Mouse (Mus musculus): ENCODE data around the gene Syn3.

The Syn3 gene

DNA sequence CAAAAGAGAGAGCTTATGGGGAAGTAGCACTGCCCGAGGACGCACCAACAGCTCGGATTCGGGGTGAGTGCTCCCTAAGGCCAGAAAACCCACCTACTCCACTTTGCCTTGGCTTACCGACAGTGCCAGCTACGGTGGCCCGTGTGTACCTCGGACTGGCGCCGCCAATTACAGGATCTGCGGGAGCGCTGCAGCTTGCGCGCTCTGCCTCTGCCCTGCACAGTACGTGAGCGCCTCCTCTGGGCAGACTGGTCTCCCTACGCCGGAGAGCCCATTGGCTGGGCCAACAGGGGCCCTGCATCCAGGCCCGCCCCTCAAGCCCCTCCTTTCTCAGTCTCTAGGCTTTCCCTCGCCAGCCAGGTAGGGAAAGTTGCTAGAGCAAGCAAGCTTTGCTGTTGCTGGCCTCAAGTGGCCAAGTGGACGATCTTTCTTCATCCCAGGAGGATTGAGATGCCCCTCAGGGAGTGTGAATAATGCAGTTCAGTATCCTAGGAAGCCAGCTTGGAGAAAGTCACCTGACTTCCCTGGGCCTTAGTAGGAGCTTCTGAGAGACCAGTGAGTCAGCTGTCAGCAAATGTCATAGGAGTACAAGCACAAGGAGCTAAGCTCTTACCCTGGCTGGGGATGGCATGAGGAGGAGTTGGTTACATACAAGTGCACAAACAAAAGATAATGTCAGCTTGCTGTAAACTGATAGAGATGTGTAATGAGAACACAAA is at the start of gene Syn3:
Syn3 (minus strand) TSS at position 224 of the 719 bp plus-strand sequence.
- peak; percentile 91 for DNase-seq (ENCODE audit: low spot score)

DNA sequence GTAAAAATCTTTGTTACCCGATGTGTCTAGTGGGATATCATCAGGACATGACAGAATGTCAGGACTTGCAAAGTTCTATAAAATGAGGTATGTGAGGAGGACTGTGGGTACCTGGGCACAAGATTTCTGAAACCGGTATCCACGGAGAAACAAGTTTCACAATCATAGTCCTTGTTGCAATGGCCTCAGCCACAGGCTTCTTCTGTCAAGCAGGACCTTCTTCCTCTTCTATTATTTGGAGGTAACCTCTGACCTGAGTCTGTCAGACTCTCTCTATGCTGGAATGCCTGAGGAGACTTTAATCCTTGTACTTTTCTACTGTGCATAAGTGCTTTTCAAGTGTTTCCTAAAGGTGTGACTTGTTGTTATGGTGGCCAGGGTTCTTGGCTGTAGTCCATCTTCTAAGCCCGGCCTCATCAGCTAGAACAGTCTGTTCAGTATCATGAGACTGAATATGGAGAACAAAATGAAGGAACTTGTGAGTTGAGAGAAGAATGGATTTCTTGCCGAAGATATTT is 27.7 kb upstream of the Syn3 start:
- peak; percentile 2 for DNase-seq (ENCODE audit: low spot score)

DNA sequence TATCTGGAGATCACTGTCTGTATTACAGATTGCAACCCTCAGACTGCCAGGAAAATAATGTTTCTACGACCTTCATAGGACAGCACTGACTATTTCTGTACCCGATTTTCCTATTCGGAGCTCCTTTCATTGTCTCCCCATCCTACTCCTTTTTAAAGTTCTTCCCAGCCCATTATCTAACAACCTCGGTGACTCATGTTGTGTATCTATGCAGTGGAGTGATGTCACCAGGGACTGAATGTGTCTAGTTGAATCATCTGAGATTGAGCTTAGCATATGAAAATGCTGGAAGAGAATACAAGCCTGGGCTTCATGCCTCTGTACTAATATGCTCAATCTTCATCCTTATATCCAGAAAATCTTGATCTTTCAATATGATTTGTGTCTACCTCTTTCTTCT is 15.1 kb upstream of the Syn3 start:
- no peak for DNase-seq (ENCODE audit: low spot score)

DNA sequence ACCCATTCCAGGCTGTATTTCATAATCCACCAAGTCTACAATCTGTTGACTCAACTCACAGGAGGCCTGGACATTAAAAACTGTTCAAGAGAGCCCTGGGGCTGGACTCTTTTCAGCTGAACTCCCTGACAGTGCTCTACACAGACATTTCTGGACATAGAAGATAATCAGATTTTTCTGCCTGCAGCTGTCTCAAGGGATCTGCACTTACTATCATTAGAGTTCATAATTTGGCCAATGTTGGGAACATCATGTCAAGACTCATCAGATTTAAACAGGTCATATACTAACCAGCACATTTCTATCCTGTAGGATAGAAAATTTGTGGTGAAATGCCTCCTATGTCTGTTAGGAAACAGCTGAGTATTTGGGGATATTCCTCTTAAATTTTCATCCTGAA is 12.2 kb upstream of the Syn3 start:
- no peak for DNase-seq (ENCODE audit: low spot score)

DNA sequence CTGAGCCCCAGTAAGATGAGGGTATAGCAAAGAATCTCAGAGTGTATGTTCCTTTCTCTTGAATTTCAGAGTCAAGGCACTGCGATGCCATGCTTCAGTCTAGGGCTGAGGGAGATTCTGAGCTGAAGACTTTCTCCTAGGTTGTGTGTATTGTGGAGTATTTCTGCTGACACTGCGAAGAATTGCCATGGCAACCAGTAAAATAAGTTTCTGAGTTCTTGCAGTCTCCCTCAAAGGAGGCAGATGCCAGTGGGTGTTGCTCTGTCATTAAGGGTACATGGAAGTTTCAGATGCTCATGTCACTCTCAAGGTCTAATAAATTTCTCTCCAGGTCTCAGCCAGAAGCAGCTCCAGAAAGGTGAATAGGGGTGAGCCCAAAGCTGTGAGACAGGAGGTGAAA is 3.4 kb upstream of the Syn3 start:
- no peak for DNase-seq (ENCODE audit: low spot score)

DNA sequence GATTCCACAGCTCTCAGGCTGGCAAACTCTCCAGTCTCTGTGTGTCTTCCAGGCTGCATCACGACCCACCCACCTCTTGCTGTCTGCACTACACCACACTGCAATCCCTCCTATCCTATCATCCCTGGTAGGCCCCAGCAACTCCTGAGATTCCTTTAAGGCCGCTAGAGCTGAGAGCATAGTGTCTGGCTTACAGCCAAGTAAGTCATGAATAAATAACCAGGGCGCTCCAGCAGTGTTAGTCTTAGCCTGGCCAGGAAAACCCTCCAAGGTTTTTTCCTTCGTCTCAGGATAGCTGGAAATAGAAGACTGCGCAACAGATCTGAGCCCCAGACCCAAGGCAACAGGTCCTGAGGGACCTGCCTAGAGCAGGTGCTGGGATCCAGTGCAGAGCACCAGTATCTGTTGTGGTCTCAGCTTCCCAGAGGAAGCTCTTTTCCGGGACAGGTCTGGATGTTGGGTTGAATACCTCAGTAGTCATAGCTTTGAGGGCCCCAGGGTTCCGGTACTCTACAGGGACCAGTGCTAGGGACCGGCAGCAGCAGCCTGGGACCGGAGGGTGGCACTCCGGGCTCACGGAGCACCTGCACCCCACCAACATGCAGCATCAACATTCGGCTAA is 534 bp downstream of the Syn3 start:
- DNase-seq (ENCODE audit: low spot score) = peak; percentile 48

DNA sequence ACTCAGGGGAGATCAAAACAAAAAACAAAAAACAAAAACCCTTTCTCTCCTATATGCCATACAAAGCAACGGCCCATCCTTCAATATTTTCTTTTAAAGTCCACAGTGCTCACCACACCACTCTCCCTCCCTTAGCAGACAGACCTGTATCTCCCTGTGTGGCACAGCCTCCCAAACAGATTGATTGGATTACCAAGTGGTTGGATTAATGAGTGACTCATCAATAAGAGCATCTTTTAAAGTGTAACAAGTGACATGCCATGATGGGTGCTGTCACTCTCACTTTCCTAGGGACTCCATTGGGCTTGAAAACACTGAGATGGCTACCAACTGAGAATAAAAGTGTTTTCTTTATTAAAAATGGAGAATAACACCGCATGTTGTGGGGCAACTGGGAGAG is 2.8 kb downstream of the Syn3 start:
- DNase-seq (ENCODE audit: low spot score) = no peak

DNA sequence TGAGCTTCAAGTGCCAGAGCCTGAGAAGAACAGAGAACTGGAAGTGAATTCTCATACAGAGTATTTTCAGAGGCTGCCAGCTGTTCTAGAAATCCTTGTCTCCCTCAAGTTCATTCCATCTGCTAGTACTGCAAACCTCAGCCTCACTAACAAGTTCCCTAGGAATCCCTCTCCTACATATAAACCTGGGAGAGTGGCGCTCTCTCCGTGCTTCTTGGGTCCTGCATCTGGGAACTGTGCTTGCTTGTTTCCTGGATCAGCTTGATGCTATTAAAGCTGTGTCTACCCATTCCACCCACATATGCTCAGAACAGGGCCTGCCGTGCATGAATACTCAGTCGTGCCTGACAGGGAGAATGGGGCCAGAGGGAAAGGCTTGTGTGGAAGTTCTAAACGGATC is 5.6 kb downstream of the Syn3 start:
- DNase-seq (ENCODE audit: low spot score) = no peak

DNA sequence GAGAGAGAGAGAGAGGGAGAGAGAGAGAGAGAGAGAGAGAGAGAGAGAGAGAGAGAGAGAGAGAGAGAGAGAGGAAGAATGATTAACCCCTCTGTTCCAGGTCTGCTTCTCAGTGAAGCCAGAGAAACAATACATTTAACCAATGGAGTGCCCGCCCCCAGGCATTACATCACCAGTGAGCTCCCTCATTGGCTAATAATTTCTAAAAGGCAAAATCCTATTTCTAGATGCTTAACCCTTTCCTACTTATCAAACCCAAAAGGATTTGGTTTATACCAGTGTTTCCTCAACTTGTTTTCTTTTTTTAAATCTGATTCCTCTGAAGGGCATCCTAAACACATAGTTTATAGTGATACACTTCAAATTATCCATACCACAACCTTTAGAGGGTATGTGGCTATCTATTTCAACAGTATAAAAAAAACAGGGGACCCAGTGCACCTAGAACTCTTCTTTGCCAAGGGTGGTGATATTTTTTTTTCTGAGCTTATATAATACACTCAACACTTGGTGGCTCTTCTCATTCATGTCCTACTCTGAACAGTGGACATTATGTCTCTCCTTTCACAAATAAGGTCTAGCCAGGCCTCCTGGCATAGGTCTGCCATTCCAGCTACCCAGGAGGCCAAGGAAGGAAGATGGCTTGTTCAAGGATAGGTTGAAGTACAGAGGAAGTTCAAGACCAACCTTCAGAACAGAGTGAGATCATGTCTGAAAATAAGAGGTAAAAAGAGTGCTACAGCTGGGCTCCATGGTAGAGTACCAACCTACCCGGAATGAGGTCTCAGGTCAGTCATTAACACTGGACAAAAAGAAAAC is 6.4 kb downstream of the Syn3 start:
- DNase-seq (ENCODE audit: low spot score) = no peak

DNA sequence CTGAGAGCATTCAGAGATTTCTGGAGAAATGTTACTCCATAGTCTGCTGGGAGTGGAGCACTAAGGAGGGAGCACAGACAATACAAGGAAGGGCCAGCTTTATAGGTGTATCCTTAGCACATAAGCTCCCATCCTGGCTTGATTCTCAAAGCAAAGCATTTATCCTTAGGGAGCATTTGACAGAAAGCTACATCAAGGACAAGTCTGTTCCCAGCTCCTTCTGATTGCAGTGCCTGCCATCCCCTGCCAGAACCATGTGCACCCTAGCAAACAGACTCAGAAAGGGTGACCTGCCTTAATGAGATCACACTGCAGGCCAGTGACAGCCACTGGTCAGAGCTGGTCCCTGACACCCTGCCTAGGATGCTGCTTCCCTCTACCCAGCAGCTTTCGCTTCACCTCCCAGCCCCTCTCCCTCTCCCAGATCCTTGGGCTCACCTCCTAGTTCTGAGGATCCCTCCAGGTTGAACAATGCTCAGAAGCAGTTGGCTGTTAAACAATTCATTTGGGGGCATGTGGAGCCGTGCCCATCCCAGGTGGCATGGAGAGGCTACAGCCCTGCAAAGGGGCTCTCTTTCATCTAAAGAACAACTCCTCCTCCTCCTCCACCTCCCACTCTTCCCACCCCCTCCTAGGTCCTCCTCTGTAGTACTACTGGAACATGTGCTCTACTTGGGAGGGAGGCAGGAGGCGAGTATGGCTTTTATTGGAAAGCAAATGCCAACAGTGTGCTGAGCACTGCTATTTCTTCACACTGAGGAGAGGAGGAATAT is 7.2 kb downstream of the Syn3 start:
- no peak for DNase-seq (ENCODE audit: low spot score)

DNA sequence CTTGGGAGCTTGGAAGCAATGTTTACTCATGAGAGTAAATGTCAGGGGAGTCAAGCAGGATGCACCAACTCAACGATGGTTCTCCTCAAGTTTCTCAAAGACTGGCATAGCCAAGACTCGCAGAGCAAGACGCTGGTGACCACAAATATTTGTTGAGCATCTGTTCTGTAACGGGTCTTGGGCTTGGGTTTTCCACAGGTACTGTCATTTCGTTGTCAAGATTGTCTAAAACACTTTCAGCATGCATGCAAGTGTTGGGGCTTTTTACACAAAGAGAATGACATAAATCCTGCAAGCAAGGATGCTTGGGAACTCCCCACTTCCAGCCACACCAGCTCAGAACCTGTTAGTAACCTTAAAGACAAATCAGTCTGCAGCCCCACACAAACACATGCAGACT is 10.2 kb downstream of the Syn3 start:
- no peak for DNase-seq (ENCODE audit: low spot score)

DNA sequence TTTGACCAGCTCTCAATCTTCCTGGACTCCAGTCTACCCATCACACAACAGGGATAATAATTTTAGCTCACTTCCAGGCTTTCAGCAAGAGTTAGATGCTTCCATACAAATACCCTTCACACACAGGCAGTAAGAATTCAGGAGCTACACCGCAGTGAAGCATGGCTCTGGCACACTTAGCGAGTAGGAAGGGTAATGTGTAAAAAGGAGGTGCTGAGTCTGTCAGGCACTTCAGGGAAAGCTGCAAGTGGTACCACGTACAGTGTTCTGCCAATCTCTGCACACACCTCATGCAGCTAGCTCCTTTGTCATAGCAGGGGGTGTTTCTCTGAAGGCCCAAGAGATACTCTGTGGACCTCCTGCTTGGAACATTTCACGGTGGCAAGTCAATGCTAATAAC is 12.7 kb downstream of the Syn3 start:
- DNase-seq (ENCODE audit: low spot score) = no peak

DNA sequence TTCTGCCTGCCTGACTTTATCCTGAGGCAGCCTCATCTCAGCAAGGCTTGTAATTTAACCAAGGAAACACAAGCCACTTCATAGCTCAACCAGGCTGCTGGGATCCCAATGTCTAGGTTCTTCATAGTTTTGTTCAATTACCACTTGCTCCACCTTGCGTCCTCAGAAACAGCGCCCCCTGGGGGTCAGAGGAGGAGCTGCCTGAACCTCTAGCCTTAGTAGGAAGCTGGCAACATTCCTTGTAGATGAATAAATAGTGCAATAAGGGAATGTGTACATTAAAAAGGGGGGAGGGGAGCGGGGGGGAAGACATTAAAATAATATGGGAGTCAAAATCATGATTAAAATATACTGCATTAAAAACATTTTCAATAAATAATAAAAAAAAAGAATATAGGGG is 14.7 kb downstream of the Syn3 start:
- peak; percentile 32 for DNase-seq (ENCODE audit: low spot score)

DNA sequence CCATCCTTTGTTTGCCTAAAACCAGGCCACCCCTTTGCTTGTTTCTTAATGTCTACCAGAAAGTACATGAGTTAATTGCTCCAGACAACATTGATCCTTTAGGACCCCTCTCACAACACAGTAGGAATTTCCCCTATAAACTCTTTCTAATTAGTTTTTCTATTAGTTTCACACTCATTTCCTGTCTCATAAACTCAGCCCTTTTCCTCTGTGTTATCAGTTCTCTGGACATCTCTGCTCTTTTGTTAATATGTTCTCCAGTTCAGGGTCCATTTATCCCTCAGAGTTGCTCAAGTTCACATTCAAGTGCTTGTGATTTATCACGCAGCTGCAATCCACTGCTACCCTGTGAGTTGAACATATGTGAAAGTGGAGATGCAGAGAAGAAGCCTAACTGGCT is 16.2 kb downstream of the Syn3 start:
- no peak for DNase-seq (ENCODE audit: low spot score)

DNA sequence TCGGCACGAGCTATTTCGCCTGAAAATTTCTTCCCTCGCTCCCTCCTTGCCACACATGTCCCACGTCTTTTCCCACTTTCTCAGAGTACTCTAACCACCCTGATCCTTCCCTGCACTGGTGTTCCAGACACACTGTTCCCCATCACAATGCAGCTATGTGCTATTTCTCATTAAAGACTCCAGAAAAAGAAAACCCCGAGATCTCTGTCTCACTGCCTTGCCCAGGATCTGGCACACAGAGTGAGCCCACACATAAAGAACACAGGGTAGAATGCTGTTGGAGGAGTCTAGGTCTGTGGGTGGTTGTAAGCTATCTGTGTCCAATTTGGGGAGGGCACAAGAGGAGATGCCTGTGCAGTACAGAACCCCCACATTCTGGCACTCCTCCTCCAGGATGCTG is 18.0 kb downstream of the Syn3 start:
- DNase-seq (ENCODE audit: low spot score) = no peak

DNA sequence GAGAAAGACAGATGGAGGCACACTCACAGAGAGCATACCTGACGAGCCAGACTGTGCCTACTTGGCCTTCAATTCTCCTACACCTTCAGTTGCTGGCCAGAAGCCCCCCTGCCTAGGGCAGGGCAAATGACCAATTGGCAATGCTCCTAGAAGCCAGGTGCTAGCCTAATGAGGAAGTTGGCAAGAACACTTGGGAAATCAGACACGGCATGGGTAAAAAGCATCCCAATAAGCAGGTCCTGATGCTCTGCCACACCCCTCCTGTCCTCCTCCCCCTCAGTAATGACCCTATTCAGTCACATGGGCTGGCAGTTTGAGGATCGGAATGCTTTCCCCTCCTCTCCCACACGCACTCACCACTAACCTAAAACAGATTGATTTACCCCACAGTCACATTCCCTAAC is 19.0 kb downstream of the Syn3 start:
- DNase-seq (ENCODE audit: low spot score) = no peak

DNA sequence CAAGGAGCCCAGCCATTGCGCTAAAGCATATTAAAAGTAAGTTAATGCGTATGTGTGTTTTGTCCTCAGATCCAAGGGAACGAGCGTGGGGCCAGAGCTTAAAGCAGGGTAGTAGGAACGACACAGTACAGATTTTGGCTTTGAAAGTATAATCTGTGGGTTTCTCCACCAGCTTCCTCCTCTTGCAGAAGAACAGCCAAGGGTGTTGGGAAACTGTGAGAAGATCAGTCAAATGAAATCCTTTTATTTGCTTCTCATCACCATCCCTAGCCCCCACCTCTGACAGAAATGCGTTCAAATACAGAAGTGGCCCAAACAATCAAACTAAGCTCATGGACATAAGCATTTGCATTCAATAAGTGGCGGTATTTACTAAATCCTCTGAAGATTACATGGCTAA is 22.0 kb downstream of the Syn3 start:
- no peak for DNase-seq (ENCODE audit: low spot score)

DNA sequence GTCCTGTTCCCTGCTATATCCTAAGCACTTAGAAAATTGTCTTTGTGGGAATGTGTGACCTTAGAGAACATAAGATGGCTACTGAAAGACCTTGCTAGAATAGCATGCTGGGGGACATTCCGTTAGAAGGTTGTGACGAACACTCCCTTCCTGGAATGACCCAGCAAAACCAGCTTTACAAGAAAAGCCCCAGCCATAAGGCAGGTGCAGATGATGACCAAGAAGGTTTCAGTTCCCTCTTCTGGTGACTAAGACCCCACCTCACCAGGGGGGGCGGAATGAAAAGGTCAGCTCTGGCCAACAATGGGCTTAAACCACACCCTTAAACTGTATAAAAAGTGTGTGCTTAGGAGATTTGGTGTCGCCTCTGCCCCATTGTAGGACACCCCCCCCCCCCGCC is 23.4 kb downstream of the Syn3 start:
- DNase-seq (ENCODE audit: low spot score) = no peak

DNA sequence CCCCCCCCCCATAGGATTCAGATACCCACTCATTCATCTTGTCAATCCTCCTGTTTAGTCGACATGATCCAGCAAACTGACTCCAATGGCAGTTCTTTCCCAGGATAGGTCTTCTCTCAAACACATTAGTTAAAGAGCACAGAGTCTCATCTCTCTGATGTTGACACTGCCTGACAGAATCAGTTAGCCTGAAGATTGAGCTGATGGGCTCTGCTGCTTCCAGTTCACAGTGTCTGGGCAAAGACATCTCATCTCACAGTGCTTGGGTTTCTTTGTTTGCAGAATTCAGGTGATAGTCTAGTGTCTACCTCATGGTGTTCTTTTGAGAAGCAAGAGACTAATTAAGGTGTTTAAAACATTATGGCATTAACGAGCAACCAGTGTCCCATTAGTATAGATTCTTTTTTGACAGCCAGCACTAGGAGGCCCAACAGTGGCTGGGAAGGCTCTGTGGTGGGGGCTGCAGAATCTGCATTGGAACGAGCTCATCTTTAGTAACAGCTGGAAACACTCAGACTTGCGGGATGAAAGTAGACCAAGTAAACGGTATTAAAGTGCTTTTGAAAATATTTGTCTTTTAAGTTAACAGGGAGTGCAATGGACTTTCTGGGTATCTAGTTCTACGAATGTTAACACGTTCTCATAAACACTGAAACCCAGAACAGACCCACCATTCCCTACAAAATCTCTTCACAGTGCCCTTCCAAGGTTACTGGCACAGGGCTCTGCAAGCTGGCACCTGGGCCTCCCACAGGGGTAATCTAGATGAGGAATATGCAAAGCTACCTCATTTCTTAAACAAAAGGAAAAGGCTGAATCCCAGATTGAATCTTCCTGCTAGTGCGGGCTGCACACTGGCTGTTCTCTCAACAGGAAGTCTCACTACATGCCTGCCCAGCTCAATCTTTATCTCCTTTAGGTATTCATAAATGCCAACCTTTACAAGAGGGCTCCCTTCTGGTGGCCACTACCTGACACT is 24.2 kb downstream of the Syn3 start:
- no peak for DNase-seq (ENCODE audit: low spot score)

DNA sequence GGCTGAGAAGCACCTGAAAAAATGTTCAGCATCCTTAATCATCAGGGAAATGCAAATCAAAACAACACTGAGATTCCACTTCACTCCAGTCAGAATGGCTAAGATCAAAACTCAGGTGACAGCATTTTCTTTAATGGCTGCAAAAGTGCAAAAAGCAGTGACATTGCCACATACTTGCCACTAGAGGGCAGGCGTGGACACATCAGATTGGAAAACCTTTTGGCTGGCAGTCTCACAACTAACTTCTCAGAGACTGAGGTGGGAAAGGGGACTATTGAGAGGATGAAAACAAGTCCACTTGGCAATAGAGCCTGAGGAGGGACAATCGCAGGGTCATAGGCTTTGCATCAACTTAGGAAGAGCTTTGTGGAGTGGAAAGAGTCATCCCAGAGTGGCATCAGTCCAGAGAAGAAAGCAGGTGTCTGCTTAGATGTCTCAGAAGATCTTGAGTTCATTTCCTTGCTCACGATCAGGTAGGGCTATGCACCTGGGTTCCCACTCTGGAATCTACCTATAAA is 25.0 kb downstream of the Syn3 start:
- peak; percentile 54 for DNase-seq (ENCODE audit: low spot score)

Measured in lung, postnatal 25 days (tissue).